Mouse (Mus musculus) bone marrow, adult 2 months (tissue): ENCODE data around the gene Fam151b. TPM values are rescaled to one million over a fixed set of nuclear protein-coding genes. Genes with fewer than 3 reads are reported as not detected.

Source experiments
- H3K27ac ChIP-seq: fragments of 200-500 bp; 2 replicates; pipeline ENCODE4 v1.5.1; 2012; ENCODE audit warnings: low read depth, mild to moderate bottlenecking, control low read depth, inconsistent platforms, low read length; ENCODE audit not compliant: control insufficient read depth, poor library complexity, insufficient read depth
- H3K4me1 ChIP-seq: fragments of 200-500 bp; 2 replicates; pipeline ENCODE4 v1.6.1; 2011; ENCODE audit warnings: low read length; ENCODE audit not compliant: control insufficient read depth, insufficient read depth
- H3K4me3 ChIP-seq: fragments of 200-500 bp; replicated peaks from 2 replicates; pipeline ENCODE3; 2011; ENCODE audit warnings: mild to moderate bottlenecking, low read depth, low read length, control low read depth; ENCODE audit not compliant: control insufficient read depth
- CTCF ChIP-seq: fragments of 200-500 bp; IDR thresholded peaks from 2 replicates; pipeline ENCODE4 v1.5.1; 2011; ENCODE audit warnings: low read length, control low read depth; ENCODE audit not compliant: control insufficient read depth, insufficient read depth
- POLR2A ChIP-seq: fragments of 200-500 bp; IDR thresholded peaks from 2 replicates; pipeline ENCODE4 v1.6.1; 2011; ENCODE audit warnings: low read depth, mild to moderate bottlenecking, control low read depth, low read length, borderline replicate concordance; ENCODE audit not compliant: control insufficient read depth
- WGBS: fragments of 180-500 bp; shearing (Covaris S2); methylation state at CpG from one replicate; pipeline ENCODE4 v1.1.7; 2018; 5-methylcytosine and 5-hydroxymethylcytosine counted together
- polyA plus RNA-seq: library from polyadenylated mRNA; stranded (reverse); fragments of >200 nt; gene quantifications from 2 replicates; pipeline ENCODE4 v1.2.4, GENCODE M21; 2011; ENCODE audit warnings: low replicate concordance; ENCODE audit not compliant: missing spikeins, insufficient read depth, insufficient read length

Gene Fam151b
- polyA plus RNA-seq, result 7.2 TPM in 1 of 2 replicates, not detected in the other

DNA sequence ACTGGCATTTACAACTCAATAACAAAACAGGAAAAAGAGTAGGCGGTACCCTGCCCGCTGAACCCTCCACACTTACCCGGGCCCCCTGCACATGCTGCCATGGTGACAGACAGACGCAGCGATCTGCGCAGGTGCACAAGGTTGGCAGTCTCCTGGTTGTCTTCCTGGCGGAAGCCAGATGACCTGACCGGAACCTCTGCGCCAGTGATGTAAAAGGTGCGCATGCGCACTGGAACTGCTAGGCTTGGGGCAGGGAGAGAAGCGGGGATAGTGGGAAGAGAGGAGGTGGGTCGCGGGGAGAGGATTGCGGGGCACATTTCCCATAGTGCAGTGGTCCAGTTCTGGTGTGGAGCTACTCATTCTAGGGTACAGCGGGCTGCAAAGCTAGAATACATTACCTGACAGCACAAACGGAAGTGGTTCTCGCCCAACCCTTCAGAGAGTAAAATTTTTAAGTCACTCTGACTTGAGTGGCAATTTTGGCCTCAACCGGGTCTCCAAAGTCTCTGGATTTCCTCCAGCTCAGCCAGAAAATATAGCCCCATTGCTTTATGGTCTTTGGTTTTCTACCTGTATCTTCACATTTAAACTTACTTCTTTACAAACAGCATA is at the start of gene Fam151b:
Gene Fam151b, minus strand, starts transcription at position 164 of the 612 bp plus-strand sequence.
- Histone ChIP-seq H3K4me3 (peak within 1 kb of the TSS; percentile 60), H3K4me1 (no peaks in the 10 kb centered on the region; the same call in 1 of the 2 replicates), H3K27ac (peak within 1 kb of the TSS; percentile 48)
- WGBS, result 2% methylated on average over 19 of the region's 19 CpGs
- TF ChIP-seq POLR2A (peak; percentile 54), CTCF (no peak)

- TF ChIP-seq POLR2A, result no peak
- no peak for TF ChIP-seq CTCF
- WGBS, result 67% methylated on average over 2 of the region's 2 CpGs
- Histone ChIP-seq H3K27ac (no peak overlapping the region), H3K4me1 (no peaks in the 10 kb centered on the region; the same call in 1 of the 2 replicates), H3K4me3 (no peak overlapping the region)
Observed at GRCm38 (mm10) chr13:92532216-92532615, 48.4 kb upstream of the Fam151b start.

GRCm38 (mm10) chr13:92531237-92531636 is 47.4 kb upstream of the Fam151b start:
- 4% methylated on average over 15 of the region's 15 CpGs for WGBS
- TF ChIP-seq CTCF, result no peak
- TF ChIP-seq POLR2A, result no peak
- H3K27ac ChIP-seq, result peak overlapping the region; percentile 99

GRCm38 (mm10) chr13:92530721-92531211 is 47.0 kb upstream of the Fam151b start, which contains the start of gene Zfyve16:
Gene Zfyve16, minus strand, starts transcription at chr13:92530868.
- TF ChIP-seq POLR2A (peak; percentile 71), CTCF (no peak)
- WGBS, result under 1% methylated on average over 46 of the region's 46 CpGs
- H3K27ac ChIP-seq, result peak within 1 kb of the TSS; percentile 99

More at GRCm38 (mm10) chr13:92531237-92531636, 47.4 kb upstream of the Fam151b start:
- no peaks in the 10 kb centered on the region; the same call in 1 of the 2 replicates for H3K4me1 ChIP-seq
- peak overlapping the region; percentile 100 for H3K4me3 ChIP-seq

GRCm38 (mm10) chr13:92529828-92530720 is 46.3 kb upstream of the Fam151b start:
- 2% methylated on average over 47 of the region's 47 CpGs for WGBS
- TF ChIP-seq POLR2A, result no peak
- no peak for TF ChIP-seq CTCF
- Histone ChIP-seq H3K4me1 (no peaks in the 10 kb centered on the region; the same call in 1 of the 2 replicates), H3K4me3 (peak overlapping the region; percentile 100), H3K27ac (peak overlapping the region; percentile 99)

More at GRCm38 (mm10) chr13:92530721-92531211, 47.0 kb upstream of the Fam151b start, which contains the start of gene Zfyve16:
- no peaks in the 10 kb centered on the region; the same call in 1 of the 2 replicates for H3K4me1 ChIP-seq
- H3K4me3 ChIP-seq, result peak within 1 kb of the TSS; percentile 100

DNA sequence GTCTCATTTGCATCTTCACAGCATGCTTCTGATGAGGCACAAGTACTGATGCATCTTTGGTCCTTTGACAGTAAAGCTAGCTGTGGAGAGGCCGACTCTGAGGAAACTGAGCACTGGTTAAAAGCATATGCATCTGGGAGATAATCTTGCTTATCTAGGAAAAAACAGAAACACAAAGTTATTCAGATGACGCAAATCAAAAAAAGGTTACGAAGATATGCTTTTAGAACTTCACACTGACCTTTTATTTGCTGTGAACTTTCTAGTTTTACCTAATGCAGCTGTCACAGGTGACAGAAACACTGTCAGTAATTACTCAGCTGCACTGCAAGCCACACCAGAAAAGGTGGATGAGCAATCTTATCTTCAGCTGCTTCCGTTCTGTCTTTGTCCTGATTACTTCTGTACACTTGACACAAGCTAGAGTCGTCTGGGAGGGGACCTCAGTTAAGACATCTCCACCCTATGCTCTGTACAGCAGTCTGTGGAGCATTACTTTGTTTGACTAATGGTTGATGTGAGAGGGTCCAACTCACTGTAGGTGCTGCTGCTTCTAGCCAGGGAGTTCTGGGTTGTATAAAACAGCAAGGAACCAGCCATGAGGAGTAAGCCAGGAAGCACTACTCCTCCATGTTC is 39.5 kb upstream of the Fam151b start:
- WGBS, result 59% methylated on average over 5 of the region's 5 CpGs
- no peak for TF ChIP-seq POLR2A
- no peak for TF ChIP-seq CTCF
- Histone ChIP-seq H3K4me1 (no peaks in the 10 kb centered on the region), H3K4me3 (no peak overlapping the region), H3K27ac (no peak overlapping the region)

GRCm38 (mm10) chr13:92504871-92505270 is 21.1 kb upstream of the Fam151b start:
- Histone ChIP-seq H3K4me3 (no peak overlapping the region), H3K27ac (no peak overlapping the region), H3K4me1 (no peaks in the 10 kb centered on the region)
- WGBS, result 87% methylated on average over 12 of the region's 12 CpGs
- no peak for TF ChIP-seq CTCF
- no peak for TF ChIP-seq POLR2A
